Mouse (Mus musculus): ENCODE measurements around the gene Gtf2ird1. TPM values are rescaled to one million over a fixed set of nuclear protein-coding genes. Genes with fewer than 3 reads are reported as not detected.

Gtf2ird1 gene
- total and polyA plus RNA-seq, 3 experiments: 12.8 to 39.0 (median 13.1) TPM

DNA sequence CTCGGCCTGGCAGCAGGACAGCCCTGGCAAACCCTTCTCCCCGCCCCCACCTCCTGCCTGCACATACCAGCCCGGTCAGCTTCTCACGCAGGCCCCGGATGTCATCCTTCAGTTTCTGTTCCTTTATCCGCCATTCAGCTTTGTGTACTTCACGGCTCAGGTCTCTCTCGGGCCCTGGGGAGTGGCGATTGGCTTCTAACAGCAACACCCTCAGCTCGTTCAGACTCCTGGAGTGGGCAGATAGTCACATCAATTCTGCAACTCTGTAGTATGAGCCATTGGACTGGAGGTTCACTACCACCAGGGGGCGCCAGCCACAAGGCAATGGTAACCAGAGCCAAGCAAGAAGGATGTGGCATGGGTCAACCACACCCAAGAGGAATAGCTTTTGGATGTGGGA lies 37.6 kb upstream of the Gtf2ird1 start:
- Histone ChIP-seq H3K79me2 (replicated peaks; ENCODE audit: control insufficient read depth, extremely low read depth, insufficient read depth, poor library complexity, severe bottlenecking) (no peaks in the 10 kb centered on the region), H3K4me1 (ENCODE audit: control insufficient read depth in 1 of 2, insufficient read depth in 2 of 2) (peaks cover 25 to 60% of the 10 kb centered on the region in 2 experiments), H3K9me3 (replicated peaks; ENCODE audit: low read length) (no peaks in the 10 kb centered on the region), H3K27me3 (replicated peaks) (no peaks in the 10 kb centered on the region), H3K4me3 (replicated peaks in 1 of 3; ENCODE audit: low read depth in 2 of 3, low read length in 2 of 3, poor library complexity in 1 of 3) (peak overlapping the region in 2 of 3 experiments; percentile 24 to 25), H3K36me3 (replicated peaks in 1 of 2; ENCODE audit: control insufficient read depth in 1 of 2, insufficient read depth in 1 of 2, low read length in 1 of 2) (peaks cover 0 to 63% of the 10 kb centered on the region in 2 experiments), H3K27ac (ENCODE audit: insufficient read depth, low read depth) (peak overlapping the region; percentile 69), H3K4me2 (ENCODE audit: insufficient read depth, low read depth, poor library complexity, severe bottlenecking) (peak overlapping the region; percentile 53), H3K9ac (ENCODE audit: insufficient read depth, low read depth) (peak overlapping the region; percentile 23)
- DNase-seq (ENCODE audit: extremely low read depth): peak; percentile 95
- dilution Hi-C loops (cut with MboI; ENCODE audit: extremely low pct_ligation_motif_present, extremely low pct_unique_long_range_greater_than_20kb, low sequenced_read_pairs) (no loop called here), in situ Hi-C loops (cut with MboI; ENCODE audit: low pct_ligation_motif_present, low pct_unique_long_range_greater_than_20kb, low sequenced_read_pairs) (loop anchor here (5.0 kb wide), 2 partner anchors 123 to 312 kb away; partner anchors contain the start of genes Gtf2ird2 and Lat2)
- TF ChIP-seq SMC3 (IDR thresholded peaks at IDR 0.05; ENCODE audit: low read depth, low read length) (peak; percentile 83), POLR2A (IDR thresholded peaks at IDR 0.05; ENCODE audit: low read depth, low read length) (peak; percentile 46; the same call in 1 of the 2 replicates), MYC (IDR thresholded peaks at IDR 0.05; ENCODE audit: low read depth, low read length) (0 out of 2 replicates have a peak, but pooled peaks have one; percentile 40), HCFC1 (IDR thresholded peaks at IDR 0.05; ENCODE audit: low read depth, low read length) (no peak), EP300 (IDR thresholded peaks at IDR 0.05; ENCODE audit: low read length) (peak; percentile 38; the same call in 1 of the 2 replicates), NELFE (IDR thresholded peaks at IDR 0.05; ENCODE audit: low read depth, low read length) (no peak; the same call in 1 of the 2 replicates), POLR2AphosphoS2 (IDR thresholded peaks at IDR 0.05; ENCODE audit: low read depth, low read length) (no peak), MAZ (IDR thresholded peaks at IDR 0.05; ENCODE audit: low read depth, low read length) (no peak), MEF2A (IDR thresholded peaks at IDR 0.05; ENCODE audit: borderline replicate concordance, low read depth, low read length) (peak; percentile 21; the same call in 1 of the 2 replicates), NRF1 (IDR thresholded peaks at IDR 0.05; ENCODE audit: low read depth, low read length) (0 out of 2 replicates have a peak, but pooled peaks have one; percentile 31), SIN3A (IDR thresholded peaks at IDR 0.05; ENCODE audit: low read length) (peak; percentile 76; the same call in 1 of the 2 replicates), UBTF (IDR thresholded peaks at IDR 0.05; ENCODE audit: low read depth, low read length) (peak; percentile 24; the same call in 1 of the 2 replicates), CHD1 (IDR thresholded peaks at IDR 0.05; ENCODE audit: low read depth, low read length) (no peak), ZKSCAN1 (IDR thresholded peaks at IDR 0.05; ENCODE audit: borderline replicate concordance, low read depth, low read length) (no peak), RCOR1 (conservative IDR thresholded peaks at IDR 0.05; ENCODE audit: low read depth, low read length) (no peak), IRF4 (IDR thresholded peaks at IDR 0.05; ENCODE audit: low read depth, low read length) (peak; percentile 71), ETS1 (conservative IDR thresholded peaks at IDR 0.05; ENCODE audit: low read depth, low read length) (0 out of 2 replicates have a peak, but pooled peaks have one; percentile 25), CHD2 (IDR thresholded peaks at IDR 0.05; ENCODE audit: low read length) (peak; percentile 71; the same call in 1 of the 2 replicates), ZC3H11A (IDR thresholded peaks at IDR 0.05; ENCODE audit: low read depth, low read length) (peak; percentile 9; the same call in 1 of the 2 replicates), RAD21 (IDR thresholded peaks at IDR 0.05; ENCODE audit: low read depth, low read length) (peak; percentile 97), CTCF (conservative IDR thresholded peaks at IDR 0.05 in 1 of 2, IDR thresholded peaks at IDR 0.05 in 1 of 2; ENCODE audit: low read depth in 2 of 2, low read length in 2 of 2) (peak; percentile 93 to 97), ELF1 (IDR thresholded peaks at IDR 0.05; ENCODE audit: low read depth, low read length) (peak; percentile 22; the same call in 1 of the 2 replicates), TCF12 (IDR thresholded peaks at IDR 0.05; ENCODE audit: low read depth, low read length) (0 out of 2 replicates have a peak, but pooled peaks have one; percentile 9), BHLHE40 (IDR thresholded peaks at IDR 0.05; ENCODE audit: low read depth, low read length) (peak; percentile 45)

Data from CH12.LX (cell line).